Mouse (Mus musculus): ENCODE results near the gene Tmem150c. TPM values are rescaled to one million over a fixed set of nuclear protein-coding genes. Genes with fewer than 3 reads are reported as not detected.

Tmem150c gene
- 1.9 and 7.0 TPM in 2 replicates for polyA plus RNA-seq (2015; fragmentation: Nextera tagmentation; extraction: Ambion mirVana)

GRCm38 (mm10) chr5:100159638-100159973 lies at the start of gene Tmem150c:
Gene Tmem150c (minus strand): TSS chr5:100159808.

GRCm38 (mm10) chr5:100039602-100040142 lies 119.9 kb downstream of the Tmem150c start, which contains the start of the genes Hnrnpdl and Enoph1:
Gene Hnrnpdl (minus strand): TSS chr5:100039664.
Gene Enoph1 (plus strand): TSS chr5:100039985.

Other genes starting within 250 kb of the Tmem150c start
- gene Hnrnpd, start 180.9 kb downstream of the Tmem150c start, polyA plus RNA-seq (2015; fragmentation: Nextera tagmentation; extraction: Ambion mirVana): 83.8 and 90.8 TPM in 2 replicates
- gene 4930524J08Rik, start 180.7 kb downstream of the Tmem150c start, polyA plus RNA-seq (2015; fragmentation: Nextera tagmentation; extraction: Ambion mirVana): 2.8 and 3.1 TPM in 2 replicates
- 74.5 and 88.2 TPM in 2 replicates for gene Hnrnpdl, start 120.1 kb downstream of the Tmem150c start, polyA plus RNA-seq (2015; fragmentation: Nextera tagmentation; extraction: Ambion mirVana)
- 25.9 and 42.7 TPM in 2 replicates for gene Enoph1, start 119.8 kb downstream of the Tmem150c start, polyA plus RNA-seq (2015; fragmentation: Nextera tagmentation; extraction: Ambion mirVana)